Mouse (Mus musculus): ENCODE measurements around the gene 4931414P19Rik.
A peak's percentile ranks its signal among the peaks of the same experiment; 100 is the strongest.

The 4931414P19Rik gene

DNA sequence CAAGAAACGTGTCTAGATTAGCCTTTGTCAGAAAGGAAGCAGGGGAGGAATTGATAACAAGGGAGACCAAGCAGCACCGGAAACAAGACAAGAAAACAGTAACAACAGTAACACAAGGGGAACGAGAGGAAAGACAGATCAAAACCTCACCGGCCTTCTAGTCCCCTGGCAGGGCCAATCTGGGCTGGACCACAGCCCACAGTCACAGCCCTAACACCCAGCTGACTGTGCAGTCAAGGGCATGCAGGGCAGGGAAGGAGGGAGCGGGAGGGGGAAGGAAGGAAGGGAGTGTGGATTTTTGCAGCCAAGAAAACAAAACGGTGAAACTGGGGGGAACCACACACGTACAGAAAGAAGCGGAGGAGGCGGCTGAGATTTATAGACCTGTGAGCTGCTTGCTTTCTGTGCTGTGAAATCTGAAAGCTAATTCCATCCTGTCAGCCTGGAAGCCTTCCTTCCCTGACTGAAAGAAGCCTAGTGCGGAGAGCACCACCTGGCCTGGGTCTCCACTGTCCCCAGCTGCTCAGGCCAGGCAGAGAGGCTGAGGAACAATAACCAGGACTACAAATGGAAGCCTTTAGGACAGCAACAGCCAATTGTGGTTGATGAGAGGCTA, 13.4 kb downstream of the 4931414P19Rik start:
- no peak for DNase-seq (ENCODE audit: extremely low read depth, low read depth, low spot score)

DNA sequence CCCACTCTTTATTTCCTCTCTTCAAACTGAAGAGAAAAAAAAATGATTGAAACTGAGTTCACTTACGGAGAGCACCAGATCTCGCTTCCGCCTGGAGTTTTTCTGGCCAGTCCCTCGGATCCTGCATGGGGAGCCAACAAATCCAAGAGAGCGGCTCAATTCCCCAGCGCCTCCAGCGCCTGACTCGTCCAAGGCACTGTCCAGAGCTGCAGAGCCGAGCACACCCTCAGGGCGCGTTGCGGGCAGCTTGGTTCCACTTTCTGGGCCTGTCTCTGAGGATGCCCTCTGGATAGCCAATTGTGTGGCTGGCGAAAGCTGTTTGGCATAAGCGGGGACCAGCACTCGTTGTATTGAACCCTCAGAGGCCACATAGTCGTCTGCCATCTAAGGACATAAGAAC, 14.7 kb downstream of the 4931414P19Rik start:
- no peak for DNase-seq (ENCODE audit: extremely low read depth, low read depth, low spot score)

- no peak for DNase-seq (ENCODE audit: extremely low read depth, low read depth, low spot score)
Observed at GRCm38 (mm10) chr14:54583681-54584338, 22.0 kb downstream of the 4931414P19Rik start.

DNA sequence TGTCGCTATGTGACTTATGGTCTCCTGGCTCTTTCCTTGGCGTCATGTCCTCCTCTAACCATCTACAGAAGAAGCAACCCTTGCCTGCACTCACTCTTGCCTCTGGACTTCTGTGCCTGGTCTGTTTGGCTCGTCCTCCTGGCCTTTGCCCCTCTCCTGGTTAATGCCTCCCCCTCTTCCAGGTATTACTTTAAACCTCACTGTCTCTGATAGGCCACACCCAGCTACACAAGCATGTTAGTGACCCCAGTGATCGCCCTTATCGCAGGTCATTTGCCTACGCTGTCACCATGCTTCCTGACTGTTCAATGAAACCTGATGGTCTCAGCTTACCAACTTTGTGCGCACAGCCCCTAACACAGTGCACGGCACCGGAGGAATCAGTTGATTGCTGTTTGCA, 23.3 kb downstream of the 4931414P19Rik start:
- no peak for DNase-seq (ENCODE audit: extremely low read depth, low read depth, low spot score)

GRCm38 (mm10) chr14:54579638-54580037, 26.2 kb downstream of the 4931414P19Rik start:
- no peak for DNase-seq (ENCODE audit: extremely low read depth, low read depth, low spot score)

DNA sequence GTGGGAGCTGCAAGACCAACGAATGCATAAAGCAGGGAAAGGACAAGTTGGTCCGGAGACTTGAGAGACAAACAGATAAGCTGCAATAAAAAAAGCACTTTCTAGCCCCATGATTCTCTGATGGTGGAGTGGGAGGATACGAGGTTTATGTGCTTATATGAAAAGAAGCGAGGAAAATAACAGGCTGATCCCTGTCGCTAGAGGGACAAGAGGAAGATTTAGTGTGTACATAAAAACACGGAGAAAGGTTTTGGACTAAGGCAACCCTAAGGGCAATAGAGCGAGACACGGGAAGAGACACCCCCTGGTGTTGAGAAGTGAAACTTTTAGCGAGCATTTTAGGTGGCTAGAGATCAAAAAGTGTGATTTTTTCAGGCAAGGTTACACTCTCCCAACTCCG, 27.7 kb downstream of the 4931414P19Rik start:
- no peak for DNase-seq (ENCODE audit: extremely low read depth, low read depth, low spot score)

- DNase-seq (ENCODE audit: extremely low read depth, low read depth, low spot score), result peak; percentile 25
Observed at GRCm38 (mm10) chr14:54577089-54577982, 28.5 kb downstream of the 4931414P19Rik start, which contains the start of gene Ajuba. TSS of gene Ajuba (minus strand) at chr14:54577558.

DNA sequence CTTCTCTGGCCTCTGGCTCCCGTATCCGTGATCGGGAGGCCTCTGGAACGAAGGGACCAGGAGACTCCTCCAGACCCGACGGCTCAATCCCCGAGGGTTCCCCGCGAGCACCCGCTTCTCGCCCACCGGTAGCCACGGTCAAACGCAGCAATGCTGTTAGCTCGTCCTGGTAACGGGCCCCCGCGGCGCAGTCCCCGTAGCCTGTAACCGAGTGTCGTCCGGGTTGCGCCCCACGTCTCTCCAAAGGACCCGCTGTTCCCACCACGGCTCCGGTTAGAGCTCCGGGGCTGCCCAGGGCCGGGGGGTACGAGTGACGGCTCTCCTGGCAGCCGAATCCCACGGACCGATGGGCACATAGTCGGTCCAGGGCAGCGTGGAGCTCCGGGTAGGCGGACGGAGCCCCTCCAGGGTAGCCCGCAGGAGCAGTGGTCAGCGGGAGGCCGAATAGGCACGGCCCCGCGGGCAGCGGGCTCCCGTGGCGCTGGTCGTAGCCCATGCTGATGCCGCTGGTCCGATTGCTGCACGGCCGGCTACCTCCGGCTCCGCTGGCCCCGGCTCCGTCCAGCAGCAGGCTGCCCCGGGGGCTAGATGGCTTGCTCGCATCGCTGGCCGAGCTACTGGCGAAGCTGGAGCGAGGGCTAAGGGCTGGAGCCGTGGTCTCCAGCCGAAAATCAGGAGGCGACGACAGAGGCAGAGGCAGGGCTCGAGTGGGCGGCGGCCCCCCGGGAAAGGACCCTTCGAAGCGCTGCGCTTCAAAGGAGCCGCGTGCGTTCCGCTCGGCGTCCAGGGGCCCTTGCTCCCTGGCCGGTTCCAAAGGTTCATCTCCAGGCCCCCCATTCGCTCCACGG, 29.3 kb downstream of the 4931414P19Rik start:
- no peak for DNase-seq (ENCODE audit: extremely low read depth, low read depth, low spot score)

DNA sequence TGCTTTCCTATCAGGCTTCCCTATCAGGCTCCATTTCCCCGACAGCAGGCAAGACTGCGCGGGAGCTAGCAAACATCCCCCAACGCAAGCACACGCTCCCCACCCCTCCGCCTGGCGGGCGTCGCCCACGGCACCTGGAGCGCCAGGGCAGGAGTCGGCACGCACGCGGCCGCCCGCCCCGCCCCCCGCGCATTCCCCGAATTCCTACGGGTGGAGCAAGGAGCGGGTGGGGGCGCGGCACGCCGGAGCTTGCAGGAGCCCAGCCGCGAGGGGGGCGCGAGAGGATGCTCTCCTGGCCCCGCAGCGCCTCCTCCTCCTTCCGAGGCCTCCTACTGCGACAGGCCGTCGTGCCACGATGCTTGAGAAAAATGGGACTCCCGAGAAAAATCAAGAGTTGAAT, 30.2 kb downstream of the 4931414P19Rik start:
- no peak for DNase-seq (ENCODE audit: extremely low read depth, low read depth, low spot score)

DNA sequence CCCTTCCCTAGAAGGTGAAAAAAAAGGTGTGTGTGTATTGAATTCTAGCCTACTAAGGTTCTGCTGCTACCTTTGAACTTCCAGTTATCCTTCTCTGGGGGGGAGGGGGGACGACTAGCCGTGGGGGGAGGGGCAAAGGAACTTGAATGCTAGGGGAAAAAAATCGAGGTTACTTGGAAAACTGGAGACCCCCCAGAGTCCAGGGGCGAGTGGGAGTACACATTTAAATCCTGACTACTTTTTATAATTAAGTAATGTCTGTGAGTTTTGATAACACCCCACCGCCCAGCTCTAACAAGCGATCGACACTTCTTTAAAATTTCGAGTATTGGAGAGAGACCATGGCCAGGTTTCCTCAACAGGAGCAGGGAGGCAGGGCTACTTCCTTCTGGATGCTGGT, 30.8 kb downstream of the 4931414P19Rik start:
- no peak for DNase-seq (ENCODE audit: extremely low read depth, low read depth, low spot score)

GRCm38 (mm10) chr14:54574253-54574652, 31.5 kb downstream of the 4931414P19Rik start:
- peak; percentile 51 for DNase-seq (ENCODE audit: extremely low read depth, low read depth, low spot score)

DNA sequence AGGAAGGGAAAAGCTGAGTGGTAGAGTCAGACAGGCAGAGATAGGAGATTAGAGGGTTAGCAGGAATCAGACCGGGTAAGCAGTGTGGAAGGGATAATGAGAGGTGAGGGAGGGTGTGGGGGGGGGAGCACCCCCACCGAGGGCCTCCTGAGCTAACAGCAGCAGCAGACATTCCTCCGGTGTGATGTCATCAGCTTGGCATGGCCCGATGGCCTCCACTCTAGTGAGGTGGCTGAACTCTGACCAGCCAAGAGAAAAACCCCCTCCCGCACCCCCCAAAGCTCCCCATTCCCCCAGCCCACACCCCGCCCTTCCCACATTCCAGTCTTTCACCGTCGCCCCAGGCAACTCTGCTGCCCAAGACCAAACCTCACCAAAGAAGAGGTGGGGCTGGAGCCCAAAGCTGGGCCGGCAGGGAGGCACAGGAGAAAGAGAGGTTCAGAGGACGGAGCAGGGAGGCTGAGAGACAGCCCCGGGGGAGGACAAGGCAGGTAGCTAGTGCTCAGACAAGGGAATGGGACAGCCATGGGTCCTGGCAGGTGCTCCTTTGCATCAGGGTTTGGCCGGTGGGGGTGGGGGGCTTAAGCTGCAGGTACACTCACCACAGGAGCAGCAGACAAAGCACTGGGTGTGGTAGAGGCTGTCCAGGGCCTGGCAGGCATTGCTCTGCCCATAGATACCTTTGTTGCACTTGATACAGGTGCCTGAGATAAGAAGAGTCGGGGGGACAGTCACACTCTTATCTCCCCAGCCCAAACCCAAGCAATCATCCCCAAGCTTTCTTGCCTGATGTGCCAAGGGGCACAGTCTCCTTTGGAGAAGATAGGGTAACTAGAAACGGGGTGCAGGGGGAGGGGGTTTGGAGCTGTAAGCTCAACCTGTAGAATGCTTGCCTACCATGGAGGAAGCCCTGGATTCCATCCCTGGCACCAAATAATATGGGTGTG, 32.7 kb downstream of the 4931414P19Rik start:
- DNase-seq (ENCODE audit: extremely low read depth, low read depth, low spot score), result no peak

GRCm38 (mm10) chr14:54572122-54572521, 33.7 kb downstream of the 4931414P19Rik start:
- peak; percentile 34 for DNase-seq (ENCODE audit: extremely low read depth, low read depth, low spot score)

- DNase-seq (ENCODE audit: extremely low read depth, low read depth, low spot score), result no peak
Observed at GRCm38 (mm10) chr14:54569451-54570392, 36.1 kb downstream of the 4931414P19Rik start.

GRCm38 (mm10) chr14:54568694-54569414, 36.9 kb downstream of the 4931414P19Rik start:
- no peak for DNase-seq (ENCODE audit: extremely low read depth, low read depth, low spot score)

DNA sequence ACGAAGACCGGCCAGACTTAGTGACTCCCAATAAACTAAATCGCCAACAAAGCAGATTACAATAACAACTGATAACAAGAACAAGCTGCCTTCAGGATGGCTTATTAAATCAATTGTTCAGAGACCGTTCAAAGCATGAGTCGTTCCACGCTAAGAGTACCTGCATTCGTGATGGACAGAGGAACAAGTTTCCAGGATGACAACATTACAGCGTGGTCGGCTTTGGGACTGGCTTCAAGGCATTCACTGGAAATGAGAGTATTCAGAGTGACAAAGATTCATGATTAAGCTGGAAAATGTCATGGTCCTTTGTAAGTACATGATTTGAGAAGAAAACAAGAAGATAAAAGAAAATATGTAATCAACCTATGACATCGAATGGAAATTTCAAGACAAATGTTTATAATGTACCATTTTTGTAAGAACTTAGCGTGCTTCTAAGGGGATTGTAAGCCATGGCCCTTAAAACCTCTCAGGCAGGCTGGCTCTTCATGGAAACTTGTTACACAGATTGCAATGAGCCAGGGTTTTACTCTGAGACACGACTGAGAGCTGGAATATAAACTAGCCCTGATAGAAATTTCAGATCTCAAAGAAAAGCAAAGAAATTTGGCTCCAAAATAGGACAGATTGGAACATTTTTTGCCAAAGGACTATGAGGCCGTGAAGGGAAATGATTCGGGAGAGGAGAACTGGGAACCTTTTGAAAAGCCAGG, 45.1 kb downstream of the 4931414P19Rik start:
- DNase-seq (ENCODE audit: extremely low read depth, low read depth, low spot score), result no peak

DNA sequence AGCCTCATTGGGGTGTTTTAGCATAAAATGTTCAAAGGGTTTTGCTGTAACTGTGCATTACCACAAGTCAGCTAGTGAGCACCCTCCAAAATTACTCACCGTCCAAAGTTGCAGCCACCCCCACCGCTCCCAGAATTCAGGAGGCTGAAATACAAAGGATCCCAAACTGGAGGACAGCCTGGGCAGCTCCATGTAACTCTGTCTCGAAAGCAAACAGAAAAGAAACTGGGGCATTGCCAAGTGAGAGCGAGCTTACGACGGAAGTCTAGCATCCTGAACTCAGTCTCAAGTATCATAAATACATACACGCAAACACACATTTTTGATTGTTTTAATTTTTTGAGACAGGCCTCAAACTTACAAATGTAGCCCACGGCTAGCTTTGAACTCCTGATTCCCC, 48.5 kb downstream of the 4931414P19Rik start:
- DNase-seq (ENCODE audit: extremely low read depth, low read depth, low spot score), result no peak
